Mouse (Mus musculus): ENCODE measurements around the gene Ruvbl1. TPM values are rescaled to one million over a fixed set of nuclear protein-coding genes. Genes with fewer than 3 reads are reported as not detected.

Ruvbl1 gene
- total and polyA plus RNA-seq, 3 experiments = 156 to 169 (median 159) TPM

GRCm38 (mm10) chr6:88514546-88514945, 49.3 kb downstream of the Ruvbl1 start:
- Histone ChIP-seq H3K4me2 (ENCODE audit: insufficient read depth, low read depth, poor library complexity, severe bottlenecking) (no peak overlapping the region), H3K27ac (ENCODE audit: insufficient read depth, low read depth) (no peak overlapping the region), H3K27me3 (replicated peaks) (no peaks in the 10 kb centered on the region), H3K36me3 (replicated peaks in 1 of 2; ENCODE audit: control insufficient read depth in 1 of 2, insufficient read depth in 1 of 2, low read length in 1 of 2) (peaks cover 62 to 76% of the 10 kb centered on the region in 2 experiments), H3K4me1 (ENCODE audit: control insufficient read depth in 1 of 2, insufficient read depth in 2 of 2) (peaks cover 10 to 26% of the 10 kb centered on the region in 2 experiments), H3K9ac (ENCODE audit: insufficient read depth, low read depth) (no peak overlapping the region), H3K4me3 (replicated peaks in 1 of 3; ENCODE audit: low read depth in 2 of 3, low read length in 2 of 3, poor library complexity in 1 of 3) (no peak overlapping the region), H3K9me3 (replicated peaks; ENCODE audit: low read length) (no peaks in the 10 kb centered on the region), H3K79me2 (replicated peaks; ENCODE audit: control insufficient read depth, extremely low read depth, insufficient read depth, poor library complexity, severe bottlenecking) (peaks cover 75% of the 10 kb centered on the region)
- TF ChIP-seq ETS1 (conservative IDR thresholded peaks at IDR 0.05; ENCODE audit: low read depth, low read length) (no peak), UBTF (IDR thresholded peaks at IDR 0.05; ENCODE audit: low read depth, low read length) (no peak), MAFK (IDR thresholded peaks at IDR 0.05; ENCODE audit: insufficient replicate concordance, low read length) (no peak), GABPA (IDR thresholded peaks at IDR 0.05; ENCODE audit: insufficient replicate concordance, low read depth, low read length) (no peak), ZMIZ1 (IDR thresholded peaks at IDR 0.05; ENCODE audit: low read depth, low read length) (no peak), HCFC1 (IDR thresholded peaks at IDR 0.05; ENCODE audit: low read depth, low read length) (no peak), NRF1 (IDR thresholded peaks at IDR 0.05; ENCODE audit: low read depth, low read length) (no peak), KAT2A (IDR thresholded peaks at IDR 0.05; ENCODE audit: insufficient replicate concordance, low read length) (no peak), E2F4 (IDR thresholded peaks at IDR 0.05; ENCODE audit: insufficient replicate concordance, low read depth, low read length) (no peak), PAX5 (IDR thresholded peaks at IDR 0.05; ENCODE audit: low read length) (no peak), POLR2A (IDR thresholded peaks at IDR 0.05; ENCODE audit: low read depth, low read length) (no peak), ELF1 (IDR thresholded peaks at IDR 0.05; ENCODE audit: low read depth, low read length) (no peak), JUND (conservative IDR thresholded peaks at IDR 0.05; ENCODE audit: low read depth, low read length) (no peak), JUN (IDR thresholded peaks at IDR 0.05; ENCODE audit: insufficient read depth, low read depth, low read length) (no peak)
- in situ Hi-C loops (cut with MboI; ENCODE audit: low pct_ligation_motif_present, low pct_unique_long_range_greater_than_20kb, low sequenced_read_pairs) = no loop called here
- no peak for DNase-seq (ENCODE audit: extremely low read depth)
- dilution Hi-C loops (cut with MboI; ENCODE audit: extremely low pct_ligation_motif_present, extremely low pct_unique_long_range_greater_than_20kb, low sequenced_read_pairs) = no loop called here

- H3K4me1 ChIP-seq (ENCODE audit: control insufficient read depth in 1 of 2, insufficient read depth in 2 of 2) = peaks cover 10 to 32% of the 10 kb centered on the region in 2 experiments
- dilution Hi-C loops (cut with MboI; ENCODE audit: extremely low pct_ligation_motif_present, extremely low pct_unique_long_range_greater_than_20kb, low sequenced_read_pairs) (no loop called here), in situ Hi-C loops (cut with MboI; ENCODE audit: low pct_ligation_motif_present, low pct_unique_long_range_greater_than_20kb, low sequenced_read_pairs) (no loop called here)
- H3K4me3 ChIP-seq (replicated peaks in 1 of 3; ENCODE audit: low read depth in 2 of 3, low read length in 2 of 3, poor library complexity in 1 of 3) = no peak overlapping the region
- DNase-seq (ENCODE audit: extremely low read depth) = no peak
- no peak overlapping the region for H3K4me2 ChIP-seq (ENCODE audit: insufficient read depth, low read depth, poor library complexity, severe bottlenecking)
- H3K9ac ChIP-seq (ENCODE audit: insufficient read depth, low read depth) = 0 out of 2 replicates have a peak overlapping the region, but pooled peaks have one; percentile 13
- peaks cover 48 to 62% of the 10 kb centered on the region in 2 experiments for H3K36me3 ChIP-seq (replicated peaks in 1 of 2; ENCODE audit: control insufficient read depth in 1 of 2, insufficient read depth in 1 of 2, low read length in 1 of 2)
- no peaks in the 10 kb centered on the region for H3K9me3 ChIP-seq (replicated peaks; ENCODE audit: low read length)
- TF ChIP-seq CTCF (conservative IDR thresholded peaks at IDR 0.05 in 1 of 2, IDR thresholded peaks at IDR 0.05 in 1 of 2; ENCODE audit: low read depth in 2 of 2, low read length in 2 of 2) = no peak
- no peak for TF ChIP-seq BHLHE40 (IDR thresholded peaks at IDR 0.05; ENCODE audit: low read depth, low read length)
- no peak for TF ChIP-seq MAFK (IDR thresholded peaks at IDR 0.05; ENCODE audit: insufficient replicate concordance, low read length)
- TF ChIP-seq CHD2 (IDR thresholded peaks at IDR 0.05; ENCODE audit: low read length) = no peak
- TF ChIP-seq JUND (conservative IDR thresholded peaks at IDR 0.05; ENCODE audit: low read depth, low read length) = no peak
- TF ChIP-seq POLR2AphosphoS2 (IDR thresholded peaks at IDR 0.05; ENCODE audit: low read depth, low read length) = no peak
- TF ChIP-seq USF1 (IDR thresholded peaks at IDR 0.05; ENCODE audit: low read depth, low read length) = no peak
- no peak for TF ChIP-seq CHD1 (IDR thresholded peaks at IDR 0.05; ENCODE audit: low read depth, low read length)
- no peak for TF ChIP-seq GABPA (IDR thresholded peaks at IDR 0.05; ENCODE audit: insufficient replicate concordance, low read depth, low read length)
- no peak for TF ChIP-seq KAT2A (IDR thresholded peaks at IDR 0.05; ENCODE audit: insufficient replicate concordance, low read length)
- no peak for TF ChIP-seq MXI1 (IDR thresholded peaks at IDR 0.05; ENCODE audit: low read depth, low read length)
- no peak for TF ChIP-seq USF2 (conservative IDR thresholded peaks at IDR 0.05; ENCODE audit: low read depth, low read length)
- no peak for TF ChIP-seq TCF12 (IDR thresholded peaks at IDR 0.05; ENCODE audit: low read depth, low read length)
- TF ChIP-seq POLR2A (IDR thresholded peaks at IDR 0.05; ENCODE audit: low read depth, low read length) = no peak
- no peak for TF ChIP-seq NRF1 (IDR thresholded peaks at IDR 0.05; ENCODE audit: low read depth, low read length)
- no peak for TF ChIP-seq MAX (IDR thresholded peaks at IDR 0.05; ENCODE audit: low read length)
- TF ChIP-seq ETS1 (conservative IDR thresholded peaks at IDR 0.05; ENCODE audit: low read depth, low read length) = no peak
- no peaks in the 10 kb centered on the region for H3K27me3 ChIP-seq (replicated peaks)
- peaks cover 66% of the 10 kb centered on the region for H3K79me2 ChIP-seq (replicated peaks; ENCODE audit: control insufficient read depth, extremely low read depth, insufficient read depth, poor library complexity, severe bottlenecking)
- H3K27ac ChIP-seq (ENCODE audit: insufficient read depth, low read depth) = no peak overlapping the region
These were observed 50.8 kb downstream of the Ruvbl1 start for GRCm38 (mm10) chr6:88515971-88516370.
